Mouse (Mus musculus): ENCODE results near the gene Asic2.

Gene Asic2

DNA sequence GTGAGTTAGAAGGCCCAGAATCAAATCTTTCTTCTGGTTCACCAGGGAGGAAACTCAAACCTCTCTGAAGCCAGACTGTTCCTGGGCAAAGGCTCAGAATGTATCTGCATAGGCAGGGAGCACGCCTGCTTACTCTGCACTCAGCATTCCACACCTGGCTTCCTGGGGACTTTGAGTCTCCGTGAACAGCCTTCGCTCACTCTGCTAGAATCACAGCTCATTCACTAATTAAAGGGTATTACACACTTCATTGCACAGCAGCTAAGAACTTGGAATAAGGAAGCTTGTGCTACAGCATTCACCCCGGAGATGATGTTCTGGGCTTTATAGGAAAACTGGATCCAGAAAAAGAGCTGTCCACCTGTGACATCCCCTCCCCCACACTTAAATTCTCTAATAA is 3.7 kb downstream of the Asic2 start:
- DNase-seq (ENCODE audit: low spot score in 2 of 2) = no peak

DNA sequence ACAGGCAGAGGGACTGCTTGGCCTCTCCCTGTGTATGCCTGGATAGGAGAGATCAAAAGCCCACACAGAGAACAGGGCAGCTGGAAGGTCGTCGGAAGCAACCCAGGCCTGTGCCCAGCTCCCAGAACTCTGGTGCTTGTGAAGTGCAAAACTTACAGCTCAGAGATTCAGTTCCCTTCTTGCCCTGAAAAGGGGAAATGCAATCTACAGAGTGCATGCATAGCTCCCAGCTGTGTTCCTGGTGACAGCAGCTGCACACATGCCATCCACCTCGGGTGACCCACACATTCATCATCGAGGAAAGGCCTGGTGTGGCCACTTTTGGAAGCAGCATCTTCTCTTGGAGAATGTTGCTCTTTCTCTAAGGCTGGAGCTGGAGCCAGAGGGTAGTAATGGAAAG is 13.9 kb downstream of the Asic2 start:
- peak; percentile 17 to 41 for DNase-seq (ENCODE audit: low spot score in 2 of 2)

DNA sequence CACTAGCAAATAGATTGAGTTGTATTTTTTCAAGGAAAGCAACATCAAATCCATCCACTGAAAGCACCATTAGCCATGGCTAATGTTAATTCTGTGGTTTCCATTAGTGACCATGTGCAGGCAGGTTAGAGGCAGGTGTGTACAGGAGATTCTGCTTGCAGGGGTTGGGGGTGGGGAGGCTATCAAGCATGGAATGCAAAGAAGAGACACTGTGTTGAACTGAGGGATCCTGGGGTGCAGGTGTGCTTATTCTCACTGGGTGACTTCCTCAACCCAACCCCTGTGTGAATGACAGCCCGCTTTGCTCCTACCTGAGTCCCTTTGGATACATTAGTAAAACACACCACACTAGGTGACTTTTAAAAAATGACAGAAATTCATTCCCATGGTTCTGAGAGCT is 20.2 kb downstream of the Asic2 start:
- no peak for DNase-seq (ENCODE audit: low spot score in 2 of 2)

DNA sequence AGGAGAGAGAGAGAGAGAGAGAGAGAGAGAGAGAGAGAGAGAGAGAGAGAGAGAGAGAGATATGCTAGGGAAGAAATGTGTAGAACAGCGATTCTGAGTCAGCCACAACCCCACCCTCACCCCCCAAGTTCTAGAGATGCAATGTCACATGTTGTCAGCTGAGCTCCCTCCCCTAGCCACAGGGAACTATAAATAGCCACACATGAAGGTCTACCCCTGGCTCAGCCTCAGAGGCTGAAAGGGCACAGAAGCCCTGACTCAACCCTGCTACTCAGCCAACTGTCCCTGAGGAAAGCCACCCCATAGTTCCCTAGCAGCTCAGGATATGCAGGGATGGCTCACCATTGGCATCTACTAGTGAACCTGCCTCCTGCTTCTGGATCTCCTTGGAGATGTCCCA is 26.1 kb downstream of the Asic2 start:
- peak; percentile 14 to 28 for DNase-seq (ENCODE audit: low spot score in 2 of 2)

DNA sequence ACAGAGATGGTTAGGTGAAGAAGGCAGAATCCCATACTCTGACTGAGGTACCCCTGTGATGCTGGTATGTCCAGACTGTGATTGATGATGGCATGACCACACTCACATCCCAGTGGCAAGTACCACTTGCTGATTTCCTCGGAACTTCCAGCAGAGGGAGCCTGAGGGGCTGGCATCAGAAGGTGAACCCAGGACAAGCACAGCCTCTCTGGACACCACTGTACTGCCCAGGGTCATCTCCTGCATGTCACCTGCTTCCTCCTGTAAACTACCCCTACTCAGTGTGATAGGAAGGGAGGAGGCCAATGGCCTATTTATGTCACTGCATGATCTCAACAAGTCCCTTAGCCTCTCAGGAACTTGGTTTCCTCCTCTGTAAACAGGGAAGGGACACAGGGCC is 27.3 kb downstream of the Asic2 start:
- DNase-seq (ENCODE audit: low spot score in 2 of 2) = peak; percentile 6 to 9

DNA sequence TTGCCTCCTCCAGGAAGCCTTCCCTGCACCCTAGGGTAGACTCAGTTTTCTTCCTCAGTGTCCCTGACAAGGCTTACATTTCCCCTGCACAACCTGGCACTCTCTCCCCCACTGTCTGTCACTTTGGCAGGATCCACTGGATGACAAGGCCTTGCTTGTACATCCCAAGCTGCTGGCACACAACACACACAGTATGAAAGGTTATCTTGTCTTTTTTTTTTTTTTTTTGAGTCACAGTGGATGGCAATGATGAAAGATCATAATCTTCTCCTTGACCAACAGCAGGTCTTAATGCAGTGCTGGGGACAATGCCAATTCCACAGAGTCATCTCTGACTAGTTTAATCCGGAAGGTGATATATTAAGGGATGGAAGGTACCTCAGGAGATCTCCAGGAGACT is 30.7 kb downstream of the Asic2 start:
- DNase-seq (ENCODE audit: low spot score in 2 of 2) = no peak

DNA sequence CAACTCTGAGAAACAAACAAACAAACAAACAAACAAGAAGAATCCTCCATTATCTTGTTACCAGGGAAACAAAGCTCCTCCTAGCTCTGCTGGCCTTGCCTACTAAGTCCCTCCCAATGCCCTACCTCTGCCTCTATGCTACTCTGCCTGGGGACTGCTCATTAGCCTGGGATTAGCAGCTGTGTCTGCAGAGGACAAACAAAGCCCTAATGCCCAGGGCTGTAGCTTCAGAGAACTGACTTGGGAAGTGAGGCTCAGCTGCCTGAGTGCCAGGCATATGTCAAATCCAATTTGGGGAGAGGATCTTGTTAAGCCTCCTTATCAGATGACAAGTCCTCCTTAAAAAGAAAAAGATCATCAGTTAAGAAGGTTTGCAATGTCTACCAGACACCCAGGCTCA is 41.9 kb downstream of the Asic2 start:
- DNase-seq (ENCODE audit: low spot score in 2 of 2) = no peak

DNA sequence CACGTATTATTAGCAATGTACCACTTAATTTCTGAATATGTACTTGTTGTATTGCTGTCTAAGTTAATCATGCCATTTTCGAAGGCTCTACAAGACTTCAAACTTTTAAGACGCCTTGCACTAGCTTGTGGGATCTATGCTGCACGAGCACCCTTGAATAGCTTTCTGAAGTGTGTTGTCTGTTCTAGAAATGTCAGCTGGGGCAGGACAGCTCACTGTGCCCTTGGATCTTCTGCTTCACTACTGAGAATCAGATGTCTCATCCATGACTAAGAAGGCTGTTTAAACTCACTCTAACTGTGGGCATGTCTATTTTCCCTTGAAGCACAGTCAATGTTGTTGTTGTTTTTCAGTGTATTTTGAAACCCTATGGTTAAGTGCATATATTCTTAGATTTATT is 44.6 kb downstream of the Asic2 start:
- DNase-seq (ENCODE audit: low spot score in 2 of 2) = no peak

DNA sequence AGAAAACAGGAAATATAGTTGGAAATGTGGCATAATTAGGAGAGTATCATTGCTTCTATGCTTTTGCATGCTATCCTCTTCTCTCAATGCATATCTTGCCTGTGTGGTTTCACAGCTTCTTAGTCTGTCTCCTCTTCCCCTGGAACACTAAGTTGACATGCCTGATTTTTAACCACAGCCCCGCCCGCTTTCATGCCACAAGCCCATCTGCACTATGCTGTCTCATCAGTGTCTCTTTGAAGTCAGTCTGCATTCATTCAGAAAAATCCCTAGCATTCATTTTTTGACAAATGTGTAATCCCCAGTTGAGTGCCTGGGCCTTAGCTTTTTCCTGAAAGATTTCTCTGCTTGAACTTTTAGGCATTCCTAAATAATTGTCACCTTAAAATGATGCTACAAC is 45.2 kb downstream of the Asic2 start:
- no peak for DNase-seq (ENCODE audit: low spot score in 2 of 2)

DNA sequence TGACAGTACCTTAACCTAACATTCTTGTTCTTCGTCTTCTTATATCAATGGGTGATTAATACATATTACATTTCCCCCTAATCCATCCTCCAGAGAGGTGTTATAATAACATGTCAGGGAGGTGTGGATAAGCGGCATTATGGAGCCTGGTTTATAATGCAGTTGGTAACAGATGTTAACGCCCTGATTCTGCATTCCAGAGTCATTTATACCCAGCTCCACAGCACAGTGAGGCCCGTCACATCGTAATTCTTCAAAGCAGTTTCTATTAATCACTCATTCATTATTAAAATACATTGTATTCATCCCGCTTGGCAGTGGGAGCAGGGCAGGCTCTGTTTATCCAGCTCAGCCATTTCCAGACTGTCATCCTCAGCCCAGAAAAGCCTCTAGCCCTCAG is 52.8 kb downstream of the Asic2 start:
- DNase-seq (ENCODE audit: low spot score in 2 of 2) = no peak

DNA sequence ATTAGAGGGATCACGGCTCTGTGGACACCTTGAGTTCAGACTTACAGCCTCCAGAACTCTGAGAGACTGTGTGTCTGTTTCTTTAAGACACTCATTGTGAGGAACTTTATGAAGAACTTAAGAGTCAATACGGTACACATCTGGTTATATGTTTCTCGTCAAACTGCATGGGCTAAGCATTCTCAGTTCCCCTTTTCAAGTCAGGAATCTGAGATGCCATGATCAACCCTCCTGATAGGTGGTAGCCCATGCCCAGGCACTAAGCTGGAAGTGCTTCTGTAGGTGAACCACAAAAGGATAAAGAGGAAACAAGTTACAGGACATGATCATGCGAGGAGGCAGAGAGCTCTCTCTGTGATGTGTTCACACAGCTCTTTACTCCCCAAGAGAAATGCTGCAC is 55.2 kb downstream of the Asic2 start:
- DNase-seq (ENCODE audit: low spot score in 2 of 2) = no peak

DNA sequence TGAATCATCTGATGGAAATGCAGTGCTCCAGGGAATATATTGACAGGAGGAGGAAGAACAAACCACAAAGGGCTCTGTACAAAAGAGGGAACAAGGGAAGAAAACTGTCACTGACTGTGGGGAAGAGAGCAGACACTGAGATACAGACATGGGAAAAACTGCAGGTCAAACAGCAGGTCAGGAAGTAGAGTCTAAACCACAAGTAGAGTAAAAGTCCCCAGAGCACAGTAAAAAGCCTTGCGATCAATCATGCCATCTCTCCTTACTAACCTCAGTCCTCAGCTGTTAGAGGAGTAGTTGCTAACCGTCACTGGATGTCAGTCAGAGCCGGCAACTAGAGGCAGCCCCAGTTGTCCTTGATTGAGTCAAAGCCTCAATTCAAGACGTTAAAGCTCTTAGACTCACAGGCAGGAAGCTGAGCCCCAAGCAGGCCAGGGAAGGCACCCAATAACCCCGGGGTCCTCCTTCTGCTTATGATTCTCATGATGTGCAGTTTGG is 58.8 kb downstream of the Asic2 start:
- DNase-seq (ENCODE audit: low spot score in 2 of 2) = no peak

DNA sequence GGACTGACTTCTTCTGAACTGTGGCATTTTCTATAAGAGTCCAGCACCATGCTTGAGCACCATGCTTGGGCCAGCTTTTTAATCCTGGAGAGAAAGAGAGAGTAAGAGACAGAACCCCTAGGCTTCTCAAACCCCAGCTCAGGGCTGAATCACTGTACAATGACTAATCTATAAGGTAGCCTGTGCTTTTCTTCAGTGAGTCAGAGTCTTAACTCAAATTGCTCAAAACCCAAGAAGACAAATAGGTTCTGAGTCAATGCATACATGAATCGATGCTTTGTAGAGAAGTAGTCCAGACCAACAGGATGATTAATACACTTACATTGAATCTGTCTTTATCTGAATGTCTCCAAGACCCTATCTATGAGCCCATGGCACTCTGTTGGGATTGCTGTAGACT is 59.5 kb downstream of the Asic2 start:
- no peak for DNase-seq (ENCODE audit: low spot score in 2 of 2)

DNA sequence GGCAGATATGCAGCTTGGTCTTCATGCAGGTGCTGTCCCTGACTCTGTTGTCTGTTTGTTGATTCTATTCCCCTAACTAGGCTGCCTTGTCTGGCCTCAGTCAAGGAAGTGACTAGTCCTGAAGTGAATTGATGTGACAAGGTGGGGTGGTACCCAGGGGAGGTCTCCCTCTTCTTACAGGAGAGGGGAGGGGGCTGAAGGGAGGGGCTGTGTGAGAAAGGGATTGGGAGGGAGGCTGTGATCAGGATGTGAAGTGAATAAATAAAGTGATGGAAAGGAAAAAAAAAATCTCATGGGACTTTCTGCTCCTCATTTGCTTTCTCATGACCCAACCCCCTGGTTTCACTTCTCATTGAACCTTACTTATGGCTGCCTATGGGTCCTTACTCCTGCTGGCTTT is 65.9 kb downstream of the Asic2 start:
- DNase-seq (ENCODE audit: low spot score in 2 of 2) = no peak

DNA sequence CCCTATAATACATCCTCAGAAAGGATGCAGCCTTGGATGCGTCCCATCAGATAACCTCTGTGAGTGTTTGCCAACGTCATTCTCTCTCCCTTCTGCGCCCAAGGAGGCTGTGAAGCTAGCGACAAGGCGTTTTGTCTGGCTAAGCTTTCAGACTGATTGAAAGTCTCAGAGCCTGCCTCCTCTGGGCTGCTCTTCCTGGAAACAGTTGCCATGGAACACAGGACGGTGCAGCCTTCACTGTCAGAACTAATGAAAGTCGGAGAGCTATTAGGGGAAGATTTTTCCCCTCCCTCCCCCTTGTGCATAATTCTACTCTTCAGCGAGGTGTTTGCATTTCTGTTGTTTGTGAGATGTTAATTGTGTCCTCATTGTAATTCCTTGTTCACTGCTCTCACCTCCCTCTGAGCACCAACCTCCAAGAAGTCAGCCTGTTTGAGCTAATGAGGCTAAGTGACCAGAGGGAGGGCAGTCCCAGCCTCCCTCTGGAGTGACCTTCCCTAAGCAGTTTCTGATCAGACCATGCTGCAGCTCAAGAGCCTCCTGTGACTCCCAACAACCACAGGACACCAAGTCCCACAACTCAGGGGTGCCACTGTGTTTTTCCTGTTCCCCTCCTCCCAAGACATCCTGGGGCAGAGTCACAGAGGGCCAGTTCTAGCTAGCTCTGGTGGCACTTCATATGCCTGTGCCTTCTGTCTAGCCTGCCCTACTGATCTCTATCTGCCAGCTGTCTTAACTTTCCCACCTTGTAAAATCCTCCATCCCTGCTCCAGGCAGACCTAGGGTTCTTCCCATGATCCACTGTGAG is 70.5 kb downstream of the Asic2 start:
- no peak for DNase-seq (ENCODE audit: low spot score in 2 of 2)

DNA sequence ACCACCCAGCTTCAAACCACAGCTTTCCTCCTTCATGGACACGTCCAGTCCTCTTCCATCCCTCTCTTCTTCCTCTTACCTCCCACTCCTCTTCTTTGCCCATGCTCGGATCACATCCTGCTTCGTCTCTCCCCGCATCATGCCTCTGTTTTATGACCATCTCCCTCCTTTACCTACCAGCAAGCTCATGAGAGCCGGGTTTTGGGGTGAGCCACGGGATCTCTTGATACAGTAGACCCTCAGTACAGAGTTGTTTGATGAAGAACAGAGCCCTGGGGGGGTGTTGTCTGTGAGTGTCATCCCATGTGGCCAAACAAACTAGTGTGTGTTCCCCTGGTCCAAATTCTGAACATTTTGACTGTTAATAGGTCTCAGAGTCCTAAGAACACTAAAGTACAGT is 71.7 kb downstream of the Asic2 start:
- no peak for DNase-seq (ENCODE audit: low spot score in 2 of 2)

DNA sequence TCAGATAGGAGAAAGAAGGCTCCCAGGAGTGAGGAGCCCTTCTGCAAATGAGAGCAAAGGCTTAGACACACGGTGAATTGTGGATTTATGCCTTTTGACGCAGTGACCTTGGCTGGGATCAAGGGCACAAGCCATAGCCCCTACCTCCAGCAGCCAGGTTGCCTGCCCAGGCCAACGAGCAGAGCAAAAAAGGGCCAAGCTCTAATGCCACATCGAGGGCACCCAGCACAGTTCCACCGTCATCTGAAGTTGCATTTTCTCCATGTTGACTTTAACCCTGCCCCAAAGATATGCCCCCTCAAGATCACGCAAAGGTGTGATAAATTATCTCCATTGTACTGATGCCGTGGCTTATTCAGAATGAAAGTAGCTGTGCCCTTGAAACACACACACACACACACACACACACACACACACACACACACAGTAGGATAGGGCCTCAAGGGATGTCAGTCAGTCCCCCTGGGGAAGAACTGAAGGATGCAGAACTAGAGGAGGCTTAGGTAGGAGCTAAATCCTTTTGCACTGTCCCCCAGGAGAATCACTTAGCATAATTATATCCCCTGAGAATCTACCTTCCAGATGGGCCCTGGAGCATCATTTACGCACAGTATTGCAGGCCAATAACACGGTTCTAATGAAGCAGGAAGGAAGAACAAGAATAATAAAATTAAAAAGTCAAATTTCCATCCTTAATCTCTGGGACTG is 96.6 kb downstream of the Asic2 start:
- no peak for DNase-seq (ENCODE audit: low spot score in 2 of 2)

DNA sequence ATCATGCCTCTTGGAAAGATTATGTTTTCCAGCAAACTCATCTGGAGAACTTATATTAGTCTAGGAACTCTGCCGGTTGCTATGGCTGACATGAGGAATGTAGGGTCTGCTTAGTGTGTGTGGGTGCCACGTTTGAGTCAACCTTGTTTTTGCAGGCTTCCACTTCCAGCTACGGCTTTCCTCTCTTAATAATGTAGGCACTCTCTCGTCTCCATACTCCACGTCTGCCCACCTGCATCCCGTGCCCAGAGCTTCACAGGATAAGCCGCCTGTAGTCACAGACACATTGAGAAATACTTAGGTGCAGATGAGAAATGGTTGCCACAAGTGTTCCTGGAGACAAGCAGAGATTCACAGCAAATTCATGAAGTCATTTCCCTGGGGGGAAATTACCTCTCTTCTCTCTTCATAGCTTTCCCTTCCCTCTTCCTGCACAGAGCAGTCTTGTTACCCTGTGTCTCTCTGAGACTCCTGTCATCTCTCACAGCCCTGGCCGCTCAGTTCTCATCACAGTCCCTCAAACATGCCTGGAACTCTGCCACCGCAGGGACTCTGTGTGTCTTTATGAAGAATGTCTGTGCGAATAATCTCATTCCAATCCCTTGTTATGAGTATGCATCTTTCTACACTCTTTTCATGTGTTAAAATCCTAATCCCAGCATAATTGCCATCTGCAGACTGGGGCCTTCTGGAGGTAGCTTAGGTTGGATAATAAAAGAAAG is 102.4 kb downstream of the Asic2 start:
- no peak for DNase-seq (ENCODE audit: low spot score in 2 of 2)

DNA sequence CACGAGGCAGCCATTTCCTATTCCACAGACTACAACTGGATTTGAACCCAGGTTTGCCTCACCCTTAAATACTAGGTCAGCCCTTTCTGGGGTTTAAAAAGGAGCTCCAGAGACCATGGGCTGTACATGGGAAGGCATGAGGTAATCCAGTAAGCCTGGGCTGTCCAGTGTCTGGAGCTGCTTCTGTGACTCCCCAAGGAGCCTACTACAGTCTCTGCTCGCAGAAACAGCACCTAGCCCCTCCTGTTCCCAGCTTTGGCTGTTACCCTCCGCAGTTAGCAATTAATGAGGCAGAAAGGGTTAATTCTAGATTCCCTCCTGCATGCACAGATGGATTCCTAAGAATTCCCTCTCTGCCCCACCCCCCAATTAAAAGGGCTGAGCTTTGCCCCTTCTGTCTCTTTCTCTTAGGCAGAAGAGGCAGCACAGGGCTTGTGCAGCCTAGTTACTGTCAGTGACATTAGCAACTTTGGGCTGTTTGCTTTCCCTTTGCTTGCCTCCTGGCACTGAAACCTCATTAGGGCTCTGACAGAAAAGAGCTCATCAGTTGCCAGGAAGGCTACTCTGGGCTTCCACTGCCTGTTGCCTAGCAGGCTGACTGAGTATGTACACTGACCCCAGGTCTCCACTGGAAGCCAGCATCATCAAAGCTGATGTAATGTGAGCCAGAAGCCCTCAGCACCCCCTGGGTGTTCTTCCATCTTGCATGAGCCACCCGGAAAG is 107.8 kb downstream of the Asic2 start, which contains the start of gene 5530401A14Rik:
Gene 5530401A14Rik, plus strand, starts transcription at position 424 of the 723 bp plus-strand sequence.
- DNase-seq (ENCODE audit: low spot score in 2 of 2) = no peak

DNA sequence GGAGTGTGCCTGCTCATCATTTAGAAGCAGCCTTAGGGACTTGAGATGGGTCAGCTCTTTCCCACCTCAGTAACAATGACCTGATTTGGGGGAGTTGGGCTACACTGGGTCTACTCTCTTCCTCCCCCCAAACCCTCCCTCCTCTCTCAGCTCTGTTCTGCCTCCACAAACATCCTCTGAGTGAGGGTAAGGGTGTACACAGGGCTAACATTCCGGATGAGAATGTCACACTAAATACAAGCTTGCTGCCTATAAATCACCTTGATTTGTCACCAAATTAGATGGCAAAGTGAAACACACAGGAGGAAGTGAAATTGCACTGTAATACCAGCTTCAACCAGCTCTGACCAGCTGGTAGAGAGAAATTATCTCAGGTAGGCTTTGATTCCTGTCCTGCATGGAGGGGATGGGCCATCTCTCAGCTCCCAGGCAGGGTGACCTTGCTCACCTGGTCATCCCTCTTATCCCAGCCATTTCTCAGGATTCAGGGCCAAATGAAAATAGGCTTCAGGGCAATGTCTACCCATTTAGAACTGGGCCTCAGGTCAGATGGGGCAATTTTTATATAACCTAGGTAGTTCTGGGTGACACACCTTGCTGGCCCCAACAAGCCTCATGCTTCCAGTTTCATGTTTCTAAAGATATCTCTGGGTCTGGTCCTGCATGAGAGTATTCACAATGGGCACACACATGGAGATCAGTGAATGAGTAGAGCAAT is 120.3 kb downstream of the Asic2 start:
- DNase-seq (ENCODE audit: low spot score in 2 of 2) = no peak

DNA sequence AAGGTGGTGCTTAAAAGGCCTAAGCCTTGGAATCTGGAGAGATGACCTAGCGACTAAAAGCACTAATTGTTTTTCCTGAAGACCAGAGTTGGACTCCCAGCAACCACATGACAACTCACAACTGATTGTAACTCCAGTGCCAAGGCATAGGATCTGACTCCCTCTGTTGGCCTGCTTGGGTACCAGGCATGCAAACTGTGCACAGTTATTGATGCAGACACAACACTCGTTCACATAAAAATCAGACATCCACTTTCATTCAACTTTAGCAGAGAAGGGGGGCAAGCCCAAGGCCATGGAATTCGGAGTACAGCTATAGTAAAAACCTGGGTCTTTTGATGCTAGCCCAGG is 122.6 kb downstream of the Asic2 start:
- DNase-seq (ENCODE audit: low spot score in 2 of 2) = no peak

Measured in heart, adult 9 months (tissue).